Mouse (Mus musculus) limb, embryonic 11.5 days (tissue): ENCODE results near the gene Tbc1d12. TPM values are rescaled to one million over a fixed set of nuclear protein-coding genes. Genes with fewer than 3 reads are reported as not detected.
A peak's percentile ranks its signal among the peaks of the same experiment; 100 is the strongest.
"Not testable (repeated sequence)": the region's sequence is repeated elsewhere in the genome, so short reads cannot be mapped to it uniquely, and the experiment has no call there.

Source experiments
- ATAC-seq: fragments of 200-750 bp; cut with Nextera tagmentation; 2 replicates; pipeline ENCODE4 v1.8.0; 2017; ENCODE audit warnings: low read depth; ENCODE audit not compliant: insufficient number of reproducible peaks, low FRiP score, low TSS enrichment
- DNase-seq: peaks from one replicate; pipeline ENCODE4 v3.0.0-alpha.2; 2015; ENCODE audit warnings: low spot score
- H3K27ac ChIP-seq: fragments of 300-500 bp; sonication (generic); replicated peaks from 2 replicates; pipeline ENCODE4 v1.5.1; 2014; ENCODE audit warnings: low read depth, mild to moderate bottlenecking, low read length
- H3K27me3 ChIP-seq: fragments of 300-500 bp; sonication (generic); 2 replicates; pipeline ENCODE4 v1.6.1; 2014; ENCODE audit warnings: mild to moderate bottlenecking, low read length, mixed read lengths; ENCODE audit not compliant: control insufficient read depth, insufficient read depth
- H3K36me3 ChIP-seq: fragments of 300-500 bp; sonication (generic); 2 replicates; pipeline ENCODE4 v1.6.1; 2014; ENCODE audit warnings: mild to moderate bottlenecking, low read length, moderate library complexity, mixed read lengths; ENCODE audit not compliant: control insufficient read depth, insufficient read depth
- H3K4me1 ChIP-seq: fragments of 300-500 bp; sonication (generic); 2 replicates; pipeline ENCODE4 v1.6.1; 2014; ENCODE audit warnings: low read length, mixed read lengths; ENCODE audit not compliant: control insufficient read depth, insufficient read depth
- H3K4me2 ChIP-seq: fragments of 300-500 bp; sonication (generic); 2 replicates; pipeline ENCODE4 v1.6.1; 2014; ENCODE audit warnings: low read depth, mild to moderate bottlenecking, moderate library complexity; ENCODE audit not compliant: severe bottlenecking
- H3K4me3 ChIP-seq: fragments of 300-500 bp; sonication (generic); 2 replicates; pipeline ENCODE4 v1.5.1; 2014; ENCODE audit warnings: low read depth, low read length
- H3K9ac ChIP-seq: fragments of 300-500 bp; sonication (generic); 2 replicates; pipeline ENCODE4 v1.6.1; 2014; ENCODE audit warnings: mild to moderate bottlenecking, low read length
- H3K9me3 ChIP-seq: fragments of 300-500 bp; sonication (generic); 2 replicates; pipeline ENCODE4 v1.6.1; 2016; ENCODE audit warnings: low read length; ENCODE audit not compliant: control insufficient read depth
- WGBS: fragments of 180-500 bp; shearing (Covaris S2); extraction: QIAGEN DNeasy Blood & Tissue Kit; methylation state at CpG from one replicate; pipeline ENCODE4 v1.1.7; 2014; 5-methylcytosine and 5-hydroxymethylcytosine counted together
- polyA plus RNA-seq: library from polyadenylated mRNA; unstranded; fragments of >200 nt; fragmentation: Nextera tagmentation; extraction: Ambion mirVana; gene quantifications from 2 replicates; pipeline ENCODE4 v1.2.1, GENCODE M21; 2014

Tbc1d12 gene
- polyA plus RNA-seq, 1 experiment from 2014 or later: 1.8 TPM

DNA sequence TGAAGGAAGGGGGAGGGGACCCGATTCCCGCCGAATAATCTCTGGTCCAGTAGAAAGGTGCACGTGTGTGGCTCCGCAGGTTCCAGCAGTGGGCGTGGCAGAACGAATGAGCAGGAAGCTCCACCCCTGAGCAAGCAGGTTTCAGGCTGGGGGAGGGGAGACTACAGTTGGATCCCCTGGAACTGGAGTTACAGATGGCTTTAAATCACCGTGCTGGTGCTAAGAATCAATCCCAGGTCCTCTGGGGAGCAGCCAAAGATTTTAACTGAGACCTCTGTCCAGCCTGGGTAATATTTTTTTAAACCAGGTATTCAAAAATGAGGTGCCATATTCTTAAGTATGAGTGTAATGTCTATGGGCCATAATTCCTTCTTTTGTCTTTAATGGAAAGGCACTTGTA is 38.4 kb downstream of the Tbc1d12 start:
- not testable (repeated sequence) for H3K36me3 ChIP-seq, H3K9ac ChIP-seq, H3K4me3 ChIP-seq, H3K27ac ChIP-seq, H3K4me1 ChIP-seq, H3K27me3 ChIP-seq, DNase-seq, H3K9me3 ChIP-seq, H3K4me2 ChIP-seq, ATAC-seq
- 81% methylated on average over 3 of the region's 8 CpGs for WGBS

DNA sequence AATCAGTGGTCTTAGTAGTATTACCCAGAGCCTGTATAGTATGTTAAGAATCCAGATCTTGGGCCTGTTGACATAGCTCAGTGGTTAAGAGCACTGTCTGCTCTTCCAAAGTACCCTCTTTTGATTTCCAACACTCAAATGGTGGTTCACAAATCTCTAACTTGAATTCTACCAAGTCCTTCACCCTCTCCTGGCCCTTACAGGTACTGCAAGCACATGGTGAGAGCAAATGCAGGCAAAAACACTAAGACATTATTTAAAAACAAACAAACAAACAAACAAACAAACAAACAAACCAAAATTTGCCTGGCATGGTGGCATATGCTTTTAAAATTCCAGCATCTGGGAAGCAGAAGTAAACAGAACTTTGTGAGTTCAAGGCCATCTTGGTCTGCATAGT is 43.9 kb downstream of the Tbc1d12 start:
- Histone ChIP-seq H3K4me3 (no peak overlapping the region), H3K4me1 (no peaks in the 10 kb centered on the region), H3K27ac (no peak overlapping the region), H3K27me3 (no peaks in the 10 kb centered on the region), H3K9ac (no peak overlapping the region), H3K36me3 (no peaks in the 10 kb centered on the region), H3K9me3 (no peaks in the 10 kb centered on the region), H3K4me2 (no peak overlapping the region)
- ATAC-seq (no peak), DNase-seq (no peak)

GRCm38 (mm10) chr19:38901146-38902135 is 65.1 kb downstream of the Tbc1d12 start:
- no peak for DNase-seq
- no peak for ATAC-seq
- no peak overlapping the region for H3K4me3 ChIP-seq
- no peak overlapping the region for H3K27ac ChIP-seq
- no peak overlapping the region for H3K9ac ChIP-seq
- 0 out of 2 replicates have a peak, but pooled peaks cover 2% of the 10 kb centered on the region for H3K36me3 ChIP-seq
- H3K27me3 ChIP-seq: no peaks in the 10 kb centered on the region
- WGBS: 85% methylated on average over 12 of the region's 12 CpGs
- no peaks in the 10 kb centered on the region for H3K9me3 ChIP-seq
- H3K4me2 ChIP-seq: no peak overlapping the region
- no peaks in the 10 kb centered on the region for H3K4me1 ChIP-seq

DNA sequence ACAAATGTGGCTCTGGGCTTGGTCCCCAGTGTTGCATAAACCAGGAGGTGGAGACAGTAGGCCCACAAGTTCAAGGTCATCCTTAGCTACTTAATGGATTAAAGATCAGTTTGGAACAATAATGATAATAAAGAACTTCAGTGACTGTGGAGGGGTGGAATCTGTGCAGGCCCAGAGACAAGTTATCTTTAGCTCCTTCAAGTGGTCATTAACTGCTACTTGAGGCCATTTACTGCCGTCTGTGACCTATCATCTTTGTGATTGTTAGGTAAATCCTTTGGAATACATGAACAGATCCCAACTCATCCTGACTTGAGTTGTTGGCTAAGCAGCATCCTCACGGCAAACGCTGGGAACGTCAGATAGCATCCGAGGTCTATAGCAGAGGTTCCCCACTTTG is 66.1 kb downstream of the Tbc1d12 start:
- Histone ChIP-seq H3K4me3 (no peak overlapping the region), H3K27ac (no peak overlapping the region), H3K36me3 (0 out of 2 replicates have a peak, but pooled peaks cover 2% of the 10 kb centered on the region), H3K4me1 (no peaks in the 10 kb centered on the region), H3K9me3 (no peaks in the 10 kb centered on the region), H3K27me3 (no peaks in the 10 kb centered on the region), H3K9ac (no peak overlapping the region), H3K4me2 (no peak overlapping the region)
- no peak for ATAC-seq
- WGBS: 94% methylated on average over 5 of the region's 5 CpGs
- DNase-seq: no peak

GRCm38 (mm10) chr19:38913786-38914185 is 77.4 kb downstream of the Tbc1d12 start:
- Histone ChIP-seq H3K4me1 (no peaks in the 10 kb centered on the region), H3K4me3 (no peak overlapping the region), H3K27me3 (no peaks in the 10 kb centered on the region), H3K9ac (no peak overlapping the region), H3K9me3 (no peaks in the 10 kb centered on the region), H3K36me3 (no peaks in the 10 kb centered on the region), H3K27ac (no peak overlapping the region), H3K4me2 (no peak overlapping the region)
- WGBS: 88% methylated on average over 9 of the region's 9 CpGs
- no peak for DNase-seq
- no peak for ATAC-seq

DNA sequence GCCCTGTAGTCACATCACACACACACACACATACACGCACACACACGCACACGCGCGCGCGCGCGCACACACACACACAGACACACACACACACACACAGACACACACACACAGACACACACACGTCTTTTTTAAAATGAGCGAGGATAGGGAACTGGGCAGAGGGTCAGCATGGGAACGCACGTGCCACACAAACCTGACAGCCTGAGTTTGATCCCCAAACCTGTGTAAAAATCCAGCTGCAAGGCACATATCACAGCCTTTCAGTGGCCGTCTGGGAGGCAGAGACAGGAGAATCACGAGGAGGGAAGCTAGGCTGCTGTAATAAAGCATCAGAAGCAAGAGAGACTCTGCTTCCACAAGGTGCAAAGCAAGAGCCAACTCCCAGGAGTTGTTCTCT is 78.5 kb downstream of the Tbc1d12 start:
- Histone ChIP-seq H3K4me3 (no peak overlapping the region), H3K27ac (no peak overlapping the region), H3K4me1 (no peaks in the 10 kb centered on the region), H3K27me3 (no peaks in the 10 kb centered on the region), H3K36me3 (no peaks in the 10 kb centered on the region), H3K9me3 (no peaks in the 10 kb centered on the region), H3K9ac (no peak overlapping the region), H3K4me2 (no peak overlapping the region)
- 88% methylated on average over 15 of the region's 15 CpGs for WGBS
- ATAC-seq (no peak), DNase-seq (no peak)

DNA sequence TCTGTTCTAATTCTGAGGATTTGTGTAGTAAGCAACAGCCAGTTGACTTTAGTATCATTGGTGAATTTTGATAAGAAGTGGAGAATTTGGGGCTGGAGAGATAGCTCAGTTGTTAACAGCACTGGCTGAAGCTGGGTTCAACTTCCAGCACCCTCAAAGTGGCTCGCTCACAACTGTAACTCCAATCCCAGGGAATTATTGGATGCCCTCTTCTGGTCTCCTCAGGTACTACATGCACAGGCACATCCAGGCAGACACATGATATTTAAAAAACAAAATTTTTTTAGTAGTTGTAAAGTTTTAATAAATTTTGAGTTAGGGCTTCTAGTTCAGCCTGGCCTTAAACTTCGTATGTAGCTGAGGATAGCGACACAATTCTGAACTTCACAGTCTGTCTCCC is 79.3 kb downstream of the Tbc1d12 start:
- Histone ChIP-seq H3K27ac (no peak overlapping the region), H3K9me3 (no peaks in the 10 kb centered on the region), H3K4me2 (no peak overlapping the region), H3K36me3 (no peaks in the 10 kb centered on the region), H3K4me1 (no peaks in the 10 kb centered on the region), H3K27me3 (no peaks in the 10 kb centered on the region), H3K9ac (no peak overlapping the region), H3K4me3 (no peak overlapping the region)
- DNase-seq (peak; percentile 69), ATAC-seq (no peak)
- WGBS: 48% methylated on average over 3 of the region's 3 CpGs

DNA sequence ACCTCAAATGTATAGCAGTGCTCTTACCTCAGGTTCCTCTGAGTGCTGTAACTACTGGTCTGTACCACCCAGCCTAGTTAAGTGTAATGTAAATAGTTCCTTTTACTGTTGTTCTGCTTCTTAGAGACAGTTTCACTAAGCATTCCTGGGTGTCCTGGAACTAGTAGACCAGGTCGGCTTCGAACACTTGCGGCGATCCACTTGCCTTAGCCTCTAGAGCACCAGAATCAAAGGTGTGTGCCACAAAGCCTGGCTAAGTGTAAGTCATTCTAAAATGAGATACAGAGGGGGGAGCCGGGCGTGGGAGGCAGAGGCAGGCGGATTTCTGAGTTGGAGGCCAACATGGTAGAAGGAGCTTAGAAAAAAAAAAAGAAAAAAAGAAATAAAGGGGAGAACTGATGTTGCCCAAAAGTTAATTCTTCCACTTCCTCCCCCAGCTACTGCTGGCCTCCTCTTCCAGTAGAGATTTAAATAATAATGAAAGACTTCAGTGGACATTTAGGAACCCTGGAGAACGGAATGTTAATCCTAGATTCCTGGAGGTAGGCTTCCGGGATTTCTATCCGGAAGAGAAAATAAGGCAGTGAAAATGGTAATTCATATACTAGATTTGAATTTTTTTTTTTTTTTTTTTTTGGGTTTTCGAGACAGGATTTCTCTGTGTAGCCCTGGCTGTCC is 92.2 kb downstream of the Tbc1d12 start:
- H3K9me3 ChIP-seq: no peaks in the 10 kb centered on the region
- DNase-seq (no peak), ATAC-seq (no peak)
- no peak overlapping the region for H3K4me3 ChIP-seq
- H3K36me3 ChIP-seq: no peaks in the 10 kb centered on the region
- WGBS: 93% methylated on average over 11 of the region's 11 CpGs
- no peaks in the 10 kb centered on the region for H3K27me3 ChIP-seq
- H3K4me2 ChIP-seq: no peak overlapping the region
- H3K4me1 ChIP-seq: peaks cover 4% of the 10 kb centered on the region; the same call in 1 of the 2 replicates
- H3K9ac ChIP-seq: no peak overlapping the region
- no peak overlapping the region for H3K27ac ChIP-seq
